Mouse (Mus musculus) ES-E14 (cell line): ENCODE data around the gene Gbx1.

Experiments used
- CHD2 ChIP-seq: IDR thresholded peaks from 2 replicates; pipeline ENCODE4 v1.6.1; 2014; ENCODE audit warnings: mild to moderate bottlenecking, low read depth, low read length, inconsistent platforms
- HCFC1 ChIP-seq: IDR thresholded peaks from 2 replicates; pipeline ENCODE4 v1.6.1; 2012; ENCODE audit warnings: low read length, inconsistent platforms, borderline replicate concordance; ENCODE audit not compliant: insufficient read depth
- MAFK ChIP-seq: IDR thresholded peaks from 2 replicates; pipeline ENCODE4 v1.6.1; 2014; ENCODE audit warnings: mild to moderate bottlenecking, low read depth, low read length, inconsistent platforms; ENCODE audit not compliant: insufficient read depth
- ZC3H11A ChIP-seq: IDR thresholded peaks from 2 replicates; pipeline ENCODE4 v1.6.1; 2012; ENCODE audit warnings: low read depth, mild to moderate bottlenecking, inconsistent platforms, low read length, borderline replicate concordance
- ZNF384 ChIP-seq: IDR thresholded peaks from 2 replicates; pipeline ENCODE4 v1.6.1; 2012; ENCODE audit warnings: low read depth, low read length, inconsistent platforms

- TF ChIP-seq ZC3H11A = no peak
- no peak for TF ChIP-seq MAFK
- no peak for TF ChIP-seq HCFC1
- TF ChIP-seq CHD2 = no peak
- no peak for TF ChIP-seq ZNF384
These were observed 54.0 kb downstream of the Gbx1 start for GRCm38 (mm10) chr5:24472884-24473619.
